In genomic region chr5:126995577-126995976, GRCm38 (mm10) we compare ENCODE assay signal across 13 mouse cellular contexts.
A peak's percentile ranks its signal among the peaks of the same experiment; 100 is the strongest.
DNase-seq lines count a peak whose midpoint lies in the region; ATAC-seq and TF ChIP-seq lines count a peak whose summit lies in the region.
"Had no signal": no experiment of that assay in that cellular context is flagged by ENCODE, and none has a peak within 500 bp of the region (broad histone marks: within the 10 kb centered on the region; RNA-seq: fewer than 3 reads in every experiment).

No protein-coding gene starts in this region.

- TF ChIP-seq POLR2A in lung, adult 2 months (IDR thresholded peaks at IDR 0.05; ENCODE audit: borderline replicate concordance, extremely low read depth, low read depth, low read length): no peak

- no peak overlapping the region for H3K4me3 ChIP-seq in hindbrain, embryonic 10.5 days
- no peak overlapping the region for H3K4me3 ChIP-seq in hindbrain, embryonic 16.5 days (ENCODE audit: low read length)
- H3K4me3 ChIP-seq in lung, adult 2 months (replicated peaks; ENCODE audit: extremely low read depth, low read depth, low read length): no peak overlapping the region
- H3K4me3 ChIP-seq: forebrain, embryonic 12.5 days; midbrain, embryonic 15.5 days had no signal

- H3K9ac ChIP-seq in hindbrain, embryonic 16.5 days (ENCODE audit: low read depth, low read length): no peak overlapping the region
- H3K9ac ChIP-seq: forebrain, embryonic 12.5 days; midbrain, embryonic 15.5 days had no signal

- H3K4me2 ChIP-seq in hindbrain, embryonic 16.5 days (ENCODE audit: low read length): no peak overlapping the region
- H3K4me2 ChIP-seq: forebrain, embryonic 12.5 days; midbrain, embryonic 15.5 days had no signal

- DNase-seq in hindbrain, embryonic 10.5 days (ENCODE audit: low spot score): peak; percentile 3
- DNase-seq in lung, postnatal 14 days: peak; percentile 2
- no peak for DNase-seq in lung, adult 2 months
- DNase-seq in brain, adult 2 months (ENCODE audit: low read depth, low spot score): peak; percentile 36
- DNase-seq in forelimb bud, embryonic 11.5 days (ENCODE audit: low read depth, low spot score): peak; percentile 11
- no peak for DNase-seq in kidney, adult 8-10 months
- DNase-seq in layer of hippocampus, adult 18-20 months (ENCODE audit: low spot score in 2 of 2): no peak
- DNase-seq: heart, adult 18-20 months; thymus, postnatal 4 days had no signal

- H3K27me3 ChIP-seq in hindbrain, embryonic 10.5 days (ENCODE audit: insufficient read depth, poor library complexity, severe bottlenecking): no peaks in the 10 kb centered on the region
- no peaks in the 10 kb centered on the region for H3K27me3 ChIP-seq in hindbrain, embryonic 16.5 days (replicated peaks; ENCODE audit: control insufficient read depth, insufficient read depth, low read length)
- H3K27me3 ChIP-seq: forebrain, embryonic 12.5 days; midbrain, embryonic 15.5 days had no signal

- H3K36me3 ChIP-seq in hindbrain, embryonic 10.5 days: no peaks in the 10 kb centered on the region
- H3K36me3 ChIP-seq in hindbrain, embryonic 16.5 days (ENCODE audit: control insufficient read depth, insufficient read depth, low read length): no peaks in the 10 kb centered on the region
- H3K36me3 ChIP-seq: forebrain, embryonic 12.5 days; midbrain, embryonic 15.5 days had no signal

- H3K9me3 ChIP-seq in hindbrain, embryonic 10.5 days: no peaks in the 10 kb centered on the region
- H3K9me3 ChIP-seq in hindbrain, embryonic 16.5 days (ENCODE audit: control insufficient read depth, low read length): no peaks in the 10 kb centered on the region
- H3K9me3 ChIP-seq: forebrain, embryonic 12.5 days; midbrain, embryonic 15.5 days had no signal

- no peak overlapping the region for H3K27ac ChIP-seq in hindbrain, embryonic 10.5 days
- no peak overlapping the region for H3K27ac ChIP-seq in hindbrain, embryonic 16.5 days (ENCODE audit: low read depth, low read length)
- H3K27ac ChIP-seq: forebrain, embryonic 12.5 days; midbrain, embryonic 15.5 days had no signal

- no peak for ATAC-seq in hindbrain, embryonic 16.5 days
- ATAC-seq: inflammation-experienced regulatory T-cells, adult 6 months; midbrain, embryonic 15.5 days had no signal

- H3K4me1 ChIP-seq in hindbrain, embryonic 10.5 days (replicated peaks): no peaks in the 10 kb centered on the region
- no peaks in the 10 kb centered on the region for H3K4me1 ChIP-seq in hindbrain, embryonic 16.5 days (ENCODE audit: control insufficient read depth, insufficient read depth, low read depth, low read length)
- no peaks in the 10 kb centered on the region for H3K4me1 ChIP-seq in lung, adult 2 months (ENCODE audit: control insufficient read depth, insufficient read depth, low read length)
- H3K4me1 ChIP-seq: forebrain, embryonic 12.5 days; midbrain, embryonic 15.5 days had no signal

- TF ChIP-seq CTCF in lung, adult 2 months (IDR thresholded peaks at IDR 0.05; ENCODE audit: insufficient read depth, low read length): no peak

- 55% methylated on average over 6 of the region's 6 CpGs for WGBS in hindbrain, embryonic 10.5 days
- 58% methylated on average over 6 of the region's 6 CpGs for WGBS in hindbrain, embryonic 16.5 days
- WGBS in lung, adult 2 months: 60% methylated on average over 6 of the region's 6 CpGs

Comparison
In these comparisons a context has a peak if more than half of its experiments do, and no peak if none do; other contexts are left out.
1. DNase-seq: peak in hindbrain, embryonic 10.5 days (single experiment), lung, postnatal 14 days (single experiment), brain, adult 2 months (single experiment) and forelimb bud, embryonic 11.5 days (single experiment); none in lung, adult 2 months (single experiment), kidney, adult 8-10 months (0 of 2) and layer of hippocampus, adult 18-20 months (0 of 2).